Mouse (Mus musculus): Measurements from ENCODE around the gene Folr2. TPM values are rescaled to one million over a fixed set of nuclear protein-coding genes. Genes with fewer than 3 reads are reported as not detected.

Folr2 gene
- total RNA-seq, 2 experiments from 2014 or later = 5.5 to 6.8 TPM

- intact Hi-C loops (cut with DNase I) = no loop called here
- DNase-seq (ENCODE audit: low spot score) = no peak
These were observed 22.9 kb downstream of the Folr2 start for GRCm38 (mm10) chr7:101833916-101834584.

GRCm38 (mm10) chr7:101833352-101833751 is 23.6 kb downstream of the Folr2 start:
- intact Hi-C loops (cut with DNase I) = no loop called here
- DNase-seq (ENCODE audit: low spot score) = no peak

- no peak for DNase-seq (ENCODE audit: low spot score)
These were observed 24.6 kb downstream of the Folr2 start for GRCm38 (mm10) chr7:101832372-101832771.

GRCm38 (mm10) chr7:101831437-101831836 is 25.6 kb downstream of the Folr2 start:
- intact Hi-C loops (cut with DNase I) = no loop called here

More at GRCm38 (mm10) chr7:101832372-101832771, 24.6 kb downstream of the Folr2 start:
- intact Hi-C loops (cut with DNase I) = no loop called here

GRCm38 (mm10) chr7:101830373-101830772 is 26.6 kb downstream of the Folr2 start:
- intact Hi-C loops (cut with DNase I) = no loop called here
- no peak for DNase-seq (ENCODE audit: low spot score)

More at GRCm38 (mm10) chr7:101831437-101831836, 25.6 kb downstream of the Folr2 start:
- DNase-seq (ENCODE audit: low spot score) = no peak

- intact Hi-C loops (cut with DNase I) = loop anchor here (2.0 kb wide), 1 partner anchor 13 kb away; no protein-coding TSS in a partner anchor
- no peak for DNase-seq (ENCODE audit: low spot score)
These were observed 33.0 kb downstream of the Folr2 start for GRCm38 (mm10) chr7:101823758-101824630.

- intact Hi-C loops (cut with DNase I) = loop anchor here (2.0 kb wide), 1 partner anchor 14 kb away; no protein-coding TSS in a partner anchor
- DNase-seq (ENCODE audit: low spot score) = no peak
These were observed 33.9 kb downstream of the Folr2 start for GRCm38 (mm10) chr7:101822836-101823757.

GRCm38 (mm10) chr7:101821571-101822501 is 35.2 kb downstream of the Folr2 start:
- DNase-seq (ENCODE audit: low spot score) = peak; percentile 61
- intact Hi-C loops (cut with DNase I) = loop anchor here (2.0 kb wide), 1 partner anchor 15 kb away; no protein-coding TSS in a partner anchor

GRCm38 (mm10) chr7:101820295-101821030 is 36.5 kb downstream of the Folr2 start:
- intact Hi-C loops (cut with DNase I) = no loop called here
- DNase-seq (ENCODE audit: low spot score) = no peak

GRCm38 (mm10) chr7:101817861-101818401 is 39.1 kb downstream of the Folr2 start, which contains the start of gene Phox2a:
Gene Phox2a (plus strand): TSS chr7:101818313.
- intact Hi-C loops (cut with DNase I) = no loop called here
- no peak for DNase-seq (ENCODE audit: low spot score)

Small RNA genes within 50 kb of the gene (microRNA-seq; reads per million reads assigned to microRNA genes)
- gene Gm22655 = not detected

Other genes starting within 250 kb of the Folr2 start
- 10 to 100 TPM; 59.7 to 62.6 TPM for gene Clpb, start 193.6 kb downstream of the Folr2 start, total RNA-seq (2021)
- under 1 TPM; 0.26 to 0.42 TPM for gene Phox2a, start 38.9 kb downstream of the Folr2 start, total RNA-seq (2021)
- gene Inppl1, start 19.0 kb downstream of the Folr2 start, total RNA-seq (2021) = 100 to 1,000 TPM; 145 to 148 TPM
- 10 to 100 TPM; 16.5 to 17.9 TPM for gene Anapc15, start 6.5 kb upstream of the Folr2 start, total RNA-seq (2021)
- gene Folr1, start 13.6 kb upstream of the Folr2 start, total RNA-seq (2021) = under 1 TPM; 0.26 to 0.59 TPM
- 100 to 1,000 TPM; 105 to 111 TPM for gene Lamtor1, start 48.7 kb upstream of the Folr2 start, total RNA-seq (2021)
- gene Tomt, start 49.2 kb upstream of the Folr2 start, total RNA-seq (2021) = not detected
- gene Lrrc51, start 76.7 kb upstream of the Folr2 start, total RNA-seq (2021) = 1 to 10 TPM; 3.3 to 4.1 TPM
- gene Numa1, start 76.9 kb upstream of the Folr2 start, total RNA-seq (2021) = 10 to 100 TPM; 88.4 to 93.0 TPM
- 1 to 10 TPM; 6.5 to 6.8 TPM for gene Il18bp, start 161.5 kb upstream of the Folr2 start, total RNA-seq (2021)
- gene Rnf121, start 208.3 kb upstream of the Folr2 start, total RNA-seq (2021) = 10 to 100 TPM; 20.9 to 22.8 TPM
- 1 to 10 TPM; 9.4 to 9.6 TPM for gene Xndc1, start 208.3 kb upstream of the Folr2 start, total RNA-seq (2021)
- gene Xntrpc, start 208.5 kb upstream of the Folr2 start, total RNA-seq (2021) = under 1 TPM; 0.91 to 0.92 TPM
- under 1 TPM; 0.11 to 0.47 TPM for gene Trpc2, start 225.9 kb upstream of the Folr2 start, total RNA-seq (2021)
- gene Art1, start 244.5 kb upstream of the Folr2 start, total RNA-seq (2021) = 100 to 1,000 TPM; 203 to 252 TPM

Data from heart, postnatal 25 days (tissue).